Mouse (Mus musculus) midbrain, embryonic 11.5 days (tissue): ENCODE data around the gene Pbx2. TPM values are rescaled to one million over a fixed set of nuclear protein-coding genes. Genes with fewer than 3 reads are reported as not detected.
A peak's percentile ranks its signal among the peaks of the same experiment; 100 is the strongest.

Experiments
- ATAC-seq: fragments of 200-750 bp; cut with Nextera tagmentation; 2 replicates; pipeline ENCODE4 v1.8.0; 2017; ENCODE audit warnings: moderate TSS enrichment, moderate library complexity; ENCODE audit not compliant: low FRiP score
- DNase-seq: peaks from one replicate; pipeline ENCODE4 v3.0.0; 2015; ENCODE audit warnings: low spot score; ENCODE audit errors: missing footprints
- H3K27ac ChIP-seq: fragments of 300-500 bp; sonication (generic); 2 replicates; pipeline ENCODE4 v1.5.1; 2014; ENCODE audit warnings: low read depth, low read length
- H3K27me3 ChIP-seq: fragments of 300-500 bp; sonication (generic); 2 replicates; pipeline ENCODE4 v1.6.1; 2014; ENCODE audit warnings: mild to moderate bottlenecking, low read length, moderate library complexity, mixed read lengths; ENCODE audit not compliant: control insufficient read depth, insufficient read depth
- H3K36me3 ChIP-seq: fragments of 300-500 bp; sonication (generic); 2 replicates; pipeline ENCODE4 v1.6.1; 2014; ENCODE audit warnings: mild to moderate bottlenecking, low read length, moderate library complexity, mixed read lengths; ENCODE audit not compliant: control insufficient read depth, insufficient read depth
- H3K4me1 ChIP-seq: fragments of 300-500 bp; sonication (generic); 2 replicates; pipeline ENCODE4 v1.6.1; 2014; ENCODE audit warnings: low read length; ENCODE audit not compliant: control insufficient read depth, insufficient read depth
- H3K4me2 ChIP-seq: fragments of 300-500 bp; sonication (generic); 2 replicates; pipeline ENCODE4 v1.6.1; 2014; ENCODE audit warnings: mild to moderate bottlenecking, moderate library complexity
- H3K4me3 ChIP-seq: fragments of 300-500 bp; sonication (generic); 2 replicates; pipeline ENCODE4 v1.5.1; 2014; ENCODE audit warnings: low read depth, low read length
- H3K9ac ChIP-seq: fragments of 300-500 bp; sonication (generic); 2 replicates; pipeline ENCODE4 v1.6.1; 2014; ENCODE audit warnings: low read length
- H3K9me3 ChIP-seq: fragments of 300-500 bp; sonication (generic); 2 replicates; pipeline ENCODE4 v1.6.1; 2016; ENCODE audit warnings: low read length; ENCODE audit not compliant: control insufficient read depth
- WGBS: fragments of 180-500 bp; shearing (Covaris S2); extraction: QIAGEN DNeasy Blood & Tissue Kit; methylation state at CpG from one replicate; pipeline ENCODE4 v1.1.7; 2014; 5-methylcytosine and 5-hydroxymethylcytosine counted together
- polyA plus RNA-seq: library from polyadenylated mRNA; unstranded; fragments of >200 nt; fragmentation: Nextera tagmentation; extraction: Ambion mirVana; gene quantifications from 2 replicates; pipeline ENCODE4 v1.2.1, GENCODE M21; 2014

Pbx2 gene
- polyA plus RNA-seq, 1 experiment from 2014 or later, result 20.1 TPM

DNA sequence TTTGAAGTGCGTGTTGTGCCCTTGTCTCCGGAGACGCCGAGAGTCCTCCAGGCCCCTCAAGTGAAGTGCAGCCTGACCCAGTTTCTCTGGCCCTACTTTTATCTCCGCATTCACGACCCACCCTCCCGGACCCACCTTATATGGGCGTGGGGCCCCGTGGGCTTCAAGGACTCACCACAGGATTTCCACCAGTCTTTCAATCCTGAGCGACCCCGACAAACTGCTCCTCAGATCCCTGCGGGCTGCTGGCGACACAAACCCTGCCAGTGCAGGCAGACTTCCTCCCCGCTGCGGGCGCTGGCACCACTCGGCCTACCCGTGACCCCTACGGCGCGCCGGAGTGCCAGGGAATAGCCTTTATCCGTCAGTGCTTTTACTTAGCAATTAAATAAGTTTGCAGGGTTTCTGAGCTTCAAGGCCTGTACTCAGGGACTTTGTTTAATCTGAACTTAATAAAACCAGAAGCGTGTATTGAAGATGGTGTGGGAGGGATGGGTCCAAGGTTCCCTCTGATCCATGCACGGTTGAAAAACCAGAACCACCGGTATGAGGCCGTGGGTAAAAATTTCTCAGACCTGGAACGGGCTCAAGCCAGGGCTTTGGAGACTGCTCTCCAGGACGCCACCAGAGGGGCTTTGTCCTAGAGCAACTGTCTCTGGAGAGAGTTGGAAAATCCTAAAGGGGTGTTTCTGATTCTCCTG, 37.0 kb downstream of the Pbx2 start, which contains the start of gene Ppt2:
Gene Ppt2 (minus strand): TSS at position 568 of the 701 bp plus-strand sequence.
- Histone ChIP-seq H3K27ac (peak within 1 kb of the TSS; percentile 88), H3K4me3 (peak within 1 kb of the TSS; percentile 62), H3K4me1 (peaks cover 47% of the 10 kb centered on the region), H3K9ac (peak within 1 kb of the TSS; percentile 64), H3K27me3 (peaks cover 26% of the 10 kb centered on the region), H3K4me2 (peak within 1 kb of the TSS; percentile 73), H3K9me3 (no peaks in the 10 kb centered on the region), H3K36me3 (no peaks in the 10 kb centered on the region)
- DNase-seq (peak; percentile 90), ATAC-seq (peak; percentile 0; the same call in 1 of the 2 replicates)
- 5% methylated on average over 29 of the region's 29 CpGs for WGBS

DNA sequence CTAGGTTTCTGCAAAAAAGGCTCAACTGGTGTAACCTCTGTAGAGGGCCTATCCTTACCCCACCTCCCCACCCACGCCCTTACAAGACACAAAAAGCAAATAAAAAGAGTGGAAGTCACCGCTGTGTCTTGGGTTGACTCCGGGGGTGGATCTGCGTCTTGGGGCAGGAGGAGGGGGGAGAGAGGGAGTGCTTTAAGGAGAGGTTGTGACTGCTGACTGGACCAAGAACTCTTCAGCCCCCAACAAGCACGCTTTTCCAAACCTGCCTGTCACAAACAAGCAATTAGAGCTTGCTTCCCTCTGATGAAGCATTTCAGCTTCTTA, 37.5 kb downstream of the Pbx2 start:
- peak overlapping the region; percentile 73 for H3K4me2 ChIP-seq
- H3K27ac ChIP-seq, result no peak overlapping the region
- no peaks in the 10 kb centered on the region for H3K9me3 ChIP-seq
- DNase-seq (no peak), ATAC-seq (no peak)
- H3K36me3 ChIP-seq, result no peaks in the 10 kb centered on the region
- 0 out of 2 replicates have a peak overlapping the region, but pooled peaks have one; percentile 10 for H3K9ac ChIP-seq
- 12% methylated on average over 5 of the region's 5 CpGs for WGBS
- H3K4me1 ChIP-seq, result peaks cover 47% of the 10 kb centered on the region
- H3K4me3 ChIP-seq, result no peak overlapping the region
- H3K27me3 ChIP-seq, result peaks cover 26% of the 10 kb centered on the region

- H3K9ac ChIP-seq, result peak within 1 kb of the TSS; percentile 38; the same call in 1 of the 2 replicates
- H3K4me1 ChIP-seq, result peaks cover 47% of the 10 kb centered on the region
- H3K27me3 ChIP-seq, result peaks cover 26% of the 10 kb centered on the region
- no peaks in the 10 kb centered on the region for H3K9me3 ChIP-seq
- peak within 1 kb of the TSS; percentile 73 for H3K4me2 ChIP-seq
- peak; percentile 89 for DNase-seq
- WGBS, result under 1% methylated on average over 16 of the region's 16 CpGs
- no peak within 1 kb of the TSS for H3K27ac ChIP-seq
- H3K36me3 ChIP-seq, result no peaks in the 10 kb centered on the region
- peak; percentile 39 for ATAC-seq
- H3K4me3 ChIP-seq, result peak within 1 kb of the TSS; percentile 23
These were observed 38.2 kb downstream of the Pbx2 start, which contains the start of gene Prrt1 for GRCm38 (mm10) chr17:34629221-34629751. Gene Prrt1, plus strand, starts transcription at chr17:34629533.

GRCm38 (mm10) chr17:34629796-34630603, 38.9 kb downstream of the Pbx2 start:
- Histone ChIP-seq H3K27ac (no peak overlapping the region), H3K4me1 (peaks cover 47% of the 10 kb centered on the region), H3K36me3 (no peaks in the 10 kb centered on the region), H3K9ac (peak overlapping the region; percentile 36; the same call in 1 of the 2 replicates), H3K9me3 (no peaks in the 10 kb centered on the region), H3K4me2 (peak overlapping the region; percentile 73), H3K27me3 (peaks cover 26% of the 10 kb centered on the region), H3K4me3 (peak overlapping the region; percentile 23)
- DNase-seq, result peak; percentile 89
- WGBS, result 11% methylated on average over 12 of the region's 12 CpGs
- ATAC-seq, result no peak

GRCm38 (mm10) chr17:34630761-34631301, 39.8 kb downstream of the Pbx2 start:
- peak; percentile 87 for DNase-seq
- Histone ChIP-seq H3K36me3 (no peaks in the 10 kb centered on the region), H3K4me1 (peaks cover 47% of the 10 kb centered on the region), H3K27ac (no peak overlapping the region), H3K27me3 (peaks cover 26% of the 10 kb centered on the region), H3K4me2 (peak overlapping the region; percentile 73), H3K9ac (0 out of 2 replicates have a peak overlapping the region, but pooled peaks have one; percentile 36), H3K4me3 (peak overlapping the region; percentile 23), H3K9me3 (no peaks in the 10 kb centered on the region)
- no peak for ATAC-seq
- WGBS, result 3% methylated on average over 48 of the region's 48 CpGs

DNA sequence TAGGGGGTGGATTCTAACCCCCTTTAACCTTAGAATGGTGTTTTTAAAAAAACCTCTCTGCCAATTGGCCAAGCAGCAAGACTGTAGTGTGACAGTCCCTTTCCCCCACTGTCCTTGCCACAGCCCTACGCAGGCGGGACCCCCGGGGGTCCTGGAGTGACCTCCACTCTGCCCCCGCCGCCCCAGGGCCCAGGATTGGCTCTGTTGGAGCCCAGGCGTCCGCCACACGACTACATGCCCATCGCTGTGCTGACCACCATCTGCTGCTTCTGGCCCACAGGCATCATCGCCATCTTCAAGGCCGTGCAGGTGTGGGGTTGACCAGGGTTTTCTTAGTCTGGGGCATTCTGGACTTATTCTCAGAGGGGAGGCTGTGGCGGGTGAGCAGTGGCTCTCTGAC, 40.6 kb downstream of the Pbx2 start:
- WGBS, result 3% methylated on average over 12 of the region's 12 CpGs
- H3K4me3 ChIP-seq, result peak overlapping the region; percentile 29
- no peaks in the 10 kb centered on the region for H3K9me3 ChIP-seq
- no peak overlapping the region for H3K9ac ChIP-seq
- peak; percentile 86 for DNase-seq
- no peak overlapping the region for H3K27ac ChIP-seq
- H3K4me1 ChIP-seq, result peaks cover 39% of the 10 kb centered on the region
- no peaks in the 10 kb centered on the region for H3K36me3 ChIP-seq
- H3K4me2 ChIP-seq, result peak overlapping the region; percentile 56
- ATAC-seq, result no peak
- H3K27me3 ChIP-seq, result peaks cover 26% of the 10 kb centered on the region

DNA sequence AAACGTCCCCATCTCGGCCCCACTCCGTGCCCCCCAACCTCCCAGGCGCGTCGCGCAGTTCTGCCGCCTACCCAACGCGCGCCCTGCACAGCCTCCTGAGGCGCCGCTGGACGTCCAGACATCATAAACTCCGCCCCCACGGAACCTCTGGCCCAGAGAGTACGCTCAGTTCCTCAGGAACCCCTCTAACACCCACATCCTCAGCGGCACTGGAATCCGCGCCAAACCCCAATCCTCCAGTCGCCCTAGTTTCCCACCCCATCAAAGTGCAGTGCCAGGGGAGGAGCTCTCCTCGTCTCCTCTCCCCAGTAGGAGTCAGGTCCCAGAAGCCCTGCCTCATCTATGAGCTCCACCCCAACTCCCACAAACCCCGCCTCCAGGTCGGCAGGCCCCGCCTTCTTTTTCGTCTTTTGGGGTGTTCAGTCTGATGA, 41.2 kb downstream of the Pbx2 start:
- DNase-seq, result peak; percentile 95
- H3K4me1 ChIP-seq, result peaks cover 39% of the 10 kb centered on the region
- WGBS, result 1% methylated on average over 26 of the region's 26 CpGs
- peaks cover 26% of the 10 kb centered on the region for H3K27me3 ChIP-seq
- H3K36me3 ChIP-seq, result no peaks in the 10 kb centered on the region
- 0 out of 2 replicates have a peak, but pooled peaks have one; percentile 15 for ATAC-seq
- H3K9ac ChIP-seq, result peak overlapping the region; percentile 44
- no peaks in the 10 kb centered on the region for H3K9me3 ChIP-seq
- H3K4me2 ChIP-seq, result peak overlapping the region; percentile 56
- H3K4me3 ChIP-seq, result peak overlapping the region; percentile 29
- H3K27ac ChIP-seq, result no peak overlapping the region

- ATAC-seq, result no peak
- 72% methylated on average over 2 of the region's 2 CpGs for WGBS
These were observed 44.6 kb downstream of the Pbx2 start for GRCm38 (mm10) chr17:34635671-34636070.

More at GRCm38 (mm10) chr17:34635671-34636070, 44.6 kb downstream of the Pbx2 start:
- peaks cover 16% of the 10 kb centered on the region for H3K27me3 ChIP-seq
- no peaks in the 10 kb centered on the region for H3K36me3 ChIP-seq
- H3K9me3 ChIP-seq, result no peaks in the 10 kb centered on the region
- no peak overlapping the region for H3K4me3 ChIP-seq
- H3K4me1 ChIP-seq, result peaks cover 10% of the 10 kb centered on the region
- DNase-seq, result no peak
- H3K4me2 ChIP-seq, result no peak overlapping the region
- no peak overlapping the region for H3K9ac ChIP-seq
- H3K27ac ChIP-seq, result no peak overlapping the region
